Mouse (Mus musculus): ENCODE measurements around the gene Cd9.

The Cd9 gene

DNA sequence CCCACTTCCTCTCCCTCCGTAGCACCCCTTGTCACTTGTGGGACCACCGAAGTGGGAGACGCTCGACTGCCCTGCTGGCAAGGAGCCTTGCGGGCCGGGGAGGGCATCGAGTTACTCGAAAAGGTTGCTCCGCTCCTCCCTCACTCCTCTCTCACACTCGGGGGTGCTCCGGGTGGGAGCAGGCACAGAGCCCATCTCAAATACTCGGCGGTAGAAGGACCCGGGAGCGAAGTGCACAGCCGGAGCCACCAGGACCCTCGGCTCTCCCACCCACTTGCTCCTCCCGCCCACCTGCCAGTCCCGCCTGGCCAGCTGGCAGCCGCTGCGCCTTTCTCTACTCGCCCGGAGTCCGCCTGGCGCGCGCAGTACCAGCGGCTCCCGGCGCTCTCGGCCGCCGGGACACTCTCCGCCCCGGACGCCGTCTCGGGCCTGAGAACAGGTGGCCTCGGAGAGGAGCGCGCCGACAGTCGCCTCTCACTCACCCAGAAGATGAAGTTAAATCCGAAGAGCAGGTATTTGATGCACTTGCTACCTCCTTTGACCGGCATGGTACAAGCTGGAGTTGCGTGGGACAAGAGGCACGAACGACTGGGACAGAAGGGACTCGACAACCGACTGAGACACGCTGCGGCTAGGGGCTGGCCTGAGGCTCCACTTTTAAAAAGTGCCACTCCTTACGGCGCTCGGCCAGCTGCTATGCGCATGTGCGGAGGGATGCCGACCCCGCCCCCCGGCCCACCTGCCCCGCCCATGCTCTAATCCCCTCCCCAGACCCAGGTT lies at the start of gene Cd9:
TSS of gene Cd9 (minus strand) at position 700 of the 780 bp plus-strand sequence.
- peak in 1 of 2 experiments; percentile 26 for DNase-seq (ENCODE audit: low spot score in 2 of 2)

- no peak for DNase-seq (ENCODE audit: low spot score in 2 of 2)
Measured at GRCm38 (mm10) chr6:125541296-125541695, 46.7 kb upstream of the Cd9 start.

GRCm38 (mm10) chr6:125540826-125541225 lies 46.2 kb upstream of the Cd9 start:
- no peak for DNase-seq (ENCODE audit: low spot score in 2 of 2)

DNA sequence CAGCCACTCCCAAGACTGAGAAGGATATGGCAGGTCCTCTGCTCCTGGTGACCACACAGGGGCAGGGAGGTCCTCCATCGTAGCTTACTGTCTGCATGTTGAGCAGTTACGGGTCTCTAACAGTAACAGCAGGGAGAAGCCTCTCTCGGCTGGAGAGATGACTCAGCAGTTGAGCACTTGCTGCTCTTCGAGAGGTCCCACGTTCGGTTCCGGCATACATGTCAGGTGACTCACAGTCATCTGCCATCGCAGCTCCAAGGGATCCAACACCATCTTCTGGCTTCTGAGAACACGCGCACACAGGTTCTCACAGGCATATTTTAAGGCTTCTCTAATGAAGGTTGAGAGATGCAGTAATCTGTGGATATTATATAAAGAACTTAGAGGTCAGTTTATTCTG lies 45.6 kb upstream of the Cd9 start:
- no peak for DNase-seq (ENCODE audit: low spot score in 2 of 2)

- no peak for DNase-seq (ENCODE audit: low spot score in 2 of 2)
Measured at GRCm38 (mm10) chr6:125539423-125539822, 44.8 kb upstream of the Cd9 start.

GRCm38 (mm10) chr6:125538469-125538868 lies 43.9 kb upstream of the Cd9 start:
- no peak for DNase-seq (ENCODE audit: low spot score in 2 of 2)

DNA sequence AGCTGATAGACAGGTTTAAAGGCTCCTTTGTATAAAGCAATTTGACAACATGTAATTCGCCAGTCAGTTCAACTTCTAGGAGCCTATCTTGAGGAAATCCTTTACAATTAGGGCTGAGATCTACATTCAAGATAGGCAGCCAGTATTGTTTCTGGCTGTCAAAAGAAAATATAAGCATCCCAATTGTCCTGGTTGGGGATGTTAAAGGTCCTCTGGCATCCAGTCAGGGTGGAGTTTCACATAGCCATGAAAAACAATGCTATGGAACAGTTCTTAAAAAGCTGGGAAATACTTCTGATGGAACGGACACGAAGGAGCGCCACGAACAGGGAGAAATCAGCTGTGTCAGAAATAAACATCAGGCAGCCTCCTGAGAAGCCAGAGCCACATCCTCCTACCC lies 40.4 kb upstream of the Cd9 start:
- DNase-seq (ENCODE audit: low spot score in 2 of 2) = no peak

DNA sequence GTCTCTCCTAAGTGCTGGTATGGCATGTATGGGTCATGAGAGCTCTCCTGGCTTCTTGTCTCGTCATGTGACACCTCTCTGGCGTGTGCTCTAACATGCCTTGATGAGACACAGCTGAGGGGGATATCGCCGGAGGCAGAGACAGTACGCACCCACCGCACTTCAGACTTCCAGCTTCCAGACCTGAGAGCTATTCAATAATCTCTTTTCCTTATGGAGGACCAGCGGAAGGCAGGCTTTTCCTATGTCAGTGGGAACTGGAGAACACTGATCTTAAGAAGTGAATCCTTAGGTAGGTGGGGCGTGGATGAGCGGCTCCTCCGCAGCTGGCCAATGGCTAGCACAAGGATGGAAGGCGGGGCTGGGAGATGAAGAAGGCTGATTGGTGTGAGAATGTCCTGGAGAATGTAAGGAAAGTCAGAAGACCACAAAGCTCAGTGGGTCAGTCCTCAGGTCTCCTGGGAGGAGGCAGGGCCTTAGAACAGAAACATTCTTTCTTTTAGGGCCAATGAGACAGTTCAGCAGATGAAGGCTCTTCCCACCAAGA lies 38.6 kb upstream of the Cd9 start:
- DNase-seq (ENCODE audit: low spot score in 2 of 2) = no peak

DNA sequence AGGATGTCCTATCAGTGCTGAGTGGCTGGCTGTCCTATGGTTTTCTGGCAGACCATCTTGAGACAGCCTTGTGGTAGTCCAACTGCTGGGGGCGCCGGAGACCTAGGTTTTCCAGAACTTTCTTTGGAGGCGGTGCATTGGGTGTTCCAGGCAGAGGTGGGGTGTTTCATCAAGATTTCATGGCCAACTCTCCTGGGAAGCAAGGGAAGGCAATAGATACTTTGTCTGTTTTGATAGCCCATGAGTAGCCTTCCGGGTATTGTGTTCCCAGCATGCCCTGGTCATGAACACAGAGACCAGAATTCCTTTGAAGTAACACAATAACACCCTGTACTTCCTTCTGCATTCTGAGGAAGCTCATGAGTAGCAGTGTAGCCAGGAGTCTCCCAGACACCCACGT lies 34.9 kb upstream of the Cd9 start:
- DNase-seq (ENCODE audit: low spot score in 2 of 2) = no peak

- no peak for DNase-seq (ENCODE audit: low spot score in 2 of 2)
Measured at GRCm38 (mm10) chr6:125528614-125529200, 34.1 kb upstream of the Cd9 start.

DNA sequence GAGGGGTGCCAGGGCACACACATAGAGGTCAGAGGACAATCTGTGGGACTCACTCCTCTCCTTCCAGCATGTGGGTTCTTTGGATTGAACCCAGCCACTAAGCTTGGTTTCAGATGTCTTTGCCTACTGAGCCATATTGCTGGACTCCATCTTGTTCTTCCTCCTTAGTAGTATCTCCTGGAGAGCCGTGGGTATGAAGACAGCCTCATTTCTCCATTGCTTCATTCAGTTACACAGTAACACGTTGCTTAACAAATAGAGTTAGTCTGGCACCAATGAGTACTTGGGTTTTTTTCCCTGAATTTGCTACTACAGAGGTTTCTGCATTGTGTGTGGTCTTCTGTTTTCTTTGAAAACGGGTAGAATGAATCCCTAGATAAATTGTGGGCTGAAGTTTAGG lies 31.5 kb upstream of the Cd9 start:
- no peak for DNase-seq (ENCODE audit: low spot score in 2 of 2)

- DNase-seq (ENCODE audit: low spot score in 2 of 2) = no peak
Measured at GRCm38 (mm10) chr6:125524027-125524426, 29.4 kb upstream of the Cd9 start.

- no peak for DNase-seq (ENCODE audit: low spot score in 2 of 2)
Measured at GRCm38 (mm10) chr6:125521558-125522193, 27.1 kb upstream of the Cd9 start.

GRCm38 (mm10) chr6:125515503-125516315 lies 21.1 kb upstream of the Cd9 start:
- no peak for DNase-seq (ENCODE audit: low spot score in 2 of 2)

GRCm38 (mm10) chr6:125512950-125513596 lies 18.5 kb upstream of the Cd9 start:
- DNase-seq (ENCODE audit: low spot score in 2 of 2) = no peak

DNA sequence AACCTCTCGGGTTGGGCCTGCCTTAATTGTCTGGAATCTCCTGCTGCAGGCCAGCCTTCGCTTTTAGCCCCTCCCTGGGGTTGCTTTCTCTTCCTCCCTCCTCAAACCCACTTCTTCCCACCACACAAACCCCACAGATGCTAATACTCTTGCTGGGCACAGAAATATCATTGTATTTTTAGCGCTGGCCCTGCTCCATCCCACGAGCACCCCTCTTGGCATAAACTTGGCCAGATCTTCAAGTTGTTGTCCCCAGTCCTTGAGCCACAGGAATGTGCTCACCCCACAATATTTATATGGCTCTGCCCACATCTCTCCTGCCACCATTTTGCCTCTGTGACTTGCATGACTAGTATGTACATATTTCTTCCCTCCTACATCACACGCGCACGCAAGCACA lies 16.6 kb upstream of the Cd9 start:
- no peak for DNase-seq (ENCODE audit: low spot score in 2 of 2)

- DNase-seq (ENCODE audit: low spot score in 2 of 2) = no peak
Measured at GRCm38 (mm10) chr6:125510645-125511044, 16.1 kb upstream of the Cd9 start.

GRCm38 (mm10) chr6:125509783-125510182 lies 15.2 kb upstream of the Cd9 start:
- DNase-seq (ENCODE audit: low spot score in 2 of 2) = no peak

- no peak for DNase-seq (ENCODE audit: low spot score in 2 of 2)
Measured at GRCm38 (mm10) chr6:125506427-125506826, 11.8 kb upstream of the Cd9 start.

DNA sequence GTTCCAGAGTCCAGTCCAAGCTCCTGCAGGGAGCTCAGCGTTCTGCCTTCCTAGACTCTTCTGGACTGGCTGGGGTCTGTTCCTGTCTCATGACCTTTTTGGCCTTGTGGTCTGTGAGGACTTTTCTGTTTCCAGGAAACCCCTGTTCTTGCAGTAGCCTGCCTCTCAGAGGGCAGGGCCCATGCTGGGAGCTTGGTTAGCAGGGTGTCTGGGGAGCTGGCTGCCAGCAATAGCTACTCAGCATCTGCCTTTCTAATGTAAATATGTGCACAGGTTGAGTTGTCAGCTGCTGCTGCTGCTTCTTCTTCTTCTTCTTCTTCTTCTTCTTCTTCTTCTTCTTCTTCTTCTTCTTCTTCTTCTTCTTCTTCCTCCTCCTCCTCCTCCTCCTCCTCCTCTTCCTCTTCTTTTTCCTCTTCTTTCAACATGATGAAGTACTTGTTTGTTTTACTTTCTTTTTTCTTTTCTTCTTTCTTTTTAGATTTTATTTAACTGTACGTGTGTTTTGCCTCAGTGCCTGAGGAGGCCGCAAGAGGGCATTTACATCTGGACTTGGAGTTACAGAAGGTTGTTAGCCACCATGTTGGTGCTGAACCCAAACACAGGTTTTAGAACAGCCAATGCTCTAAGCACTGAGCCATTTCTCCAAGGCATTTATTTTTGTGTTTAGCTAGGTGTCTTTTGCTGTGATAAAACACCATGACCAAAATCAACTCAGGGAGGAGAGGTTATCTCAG lies 10.2 kb upstream of the Cd9 start:
- no peak for DNase-seq (ENCODE audit: low spot score in 2 of 2)
